Mouse (Mus musculus) T-cell, adult 2 months (primary cell): ENCODE results near the gene Tomm40l.

Source experiments
- DNase-seq: peaks from one replicate; pipeline ENCODE4 v3.0.0; 2022; ENCODE audit warnings: low spot score

Tomm40l gene

DNA sequence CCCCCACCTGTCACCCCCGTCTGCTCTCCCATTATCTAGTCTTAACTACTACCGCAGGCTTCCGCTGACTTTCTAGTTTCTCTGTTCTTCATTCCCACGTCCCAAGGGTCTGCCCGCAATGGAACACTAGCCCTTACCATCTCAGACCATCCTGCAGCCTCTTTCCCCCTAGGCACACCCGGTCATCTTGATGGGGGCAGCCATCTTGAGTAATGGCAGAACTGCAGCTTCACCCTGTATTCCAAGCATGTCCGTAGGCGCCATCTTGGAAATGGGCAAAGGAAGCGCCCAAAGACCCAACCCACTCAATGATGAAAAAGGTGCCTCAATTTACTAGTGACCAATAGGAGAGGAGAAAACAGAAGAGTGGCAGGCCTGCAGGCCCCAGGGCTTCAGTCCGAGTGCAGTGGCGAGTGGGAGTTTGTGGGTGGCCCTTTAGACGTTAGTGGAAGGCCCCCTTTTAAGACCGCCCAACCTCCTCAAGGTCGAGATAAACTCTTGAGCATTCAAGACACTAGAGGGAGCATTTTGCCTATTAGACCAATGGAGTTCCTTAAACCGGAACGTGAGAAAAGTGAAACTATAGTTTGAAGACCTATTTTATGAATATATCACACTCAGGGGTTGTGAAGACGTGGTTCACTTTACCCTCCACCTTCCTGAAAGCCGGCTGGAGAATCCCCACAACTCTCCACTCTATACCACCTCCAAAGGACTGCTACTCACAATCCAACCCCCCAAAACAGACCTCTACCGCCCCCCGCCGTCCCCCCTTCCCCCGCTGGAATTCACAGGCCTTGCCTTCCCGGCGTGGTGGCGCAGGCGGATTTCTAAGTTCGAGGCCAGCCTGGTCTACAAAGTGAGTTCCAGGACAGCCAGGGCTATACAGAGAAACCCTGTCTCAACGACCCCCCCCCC lies at the start of gene Tomm40l:
Gene Tomm40l (minus strand): TSS at position 277 of the 918 bp plus-strand sequence.
- peak; percentile 97 for DNase-seq

DNA sequence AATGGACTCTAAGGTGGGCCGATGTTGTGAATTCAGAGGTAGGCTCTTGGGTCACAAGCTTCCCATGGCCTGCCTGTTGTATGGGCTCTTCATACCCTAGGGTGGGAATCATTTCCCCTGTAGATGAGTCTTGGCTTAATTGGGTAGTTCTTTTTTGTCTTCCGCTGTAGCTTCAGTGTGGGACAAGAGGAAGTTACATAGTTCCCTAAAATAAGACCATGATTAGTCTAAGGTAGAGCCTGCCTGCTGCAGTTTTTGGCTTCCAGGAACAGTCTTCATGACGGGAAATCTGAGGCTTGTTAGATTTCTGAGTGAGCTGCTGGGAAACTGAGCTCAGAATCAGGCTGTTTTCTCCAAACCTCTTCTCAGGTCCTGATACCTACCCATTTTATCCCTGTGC lies 49.8 kb upstream of the Tomm40l start:
- DNase-seq: no peak

DNA sequence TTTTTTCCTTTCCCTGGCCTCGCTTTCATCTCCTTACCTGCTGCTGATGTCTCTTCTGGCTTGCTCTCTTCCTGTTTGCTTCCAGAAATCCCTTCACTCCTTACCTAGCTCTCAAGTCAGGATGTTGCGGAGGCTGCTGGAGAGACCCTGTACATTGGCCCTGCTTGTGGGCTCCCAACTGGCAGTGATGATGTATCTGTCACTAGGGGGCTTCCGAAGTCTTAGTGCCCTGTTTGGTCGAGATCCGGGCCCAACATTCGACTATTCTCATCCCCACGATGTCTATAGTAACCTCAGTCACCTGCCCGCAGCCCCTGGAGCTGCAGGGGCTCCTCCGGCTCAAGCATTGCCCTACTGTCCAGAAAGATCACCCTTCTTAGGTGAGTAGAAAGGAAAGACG lies 49.3 kb upstream of the Tomm40l start:
- DNase-seq: no peak

DNA sequence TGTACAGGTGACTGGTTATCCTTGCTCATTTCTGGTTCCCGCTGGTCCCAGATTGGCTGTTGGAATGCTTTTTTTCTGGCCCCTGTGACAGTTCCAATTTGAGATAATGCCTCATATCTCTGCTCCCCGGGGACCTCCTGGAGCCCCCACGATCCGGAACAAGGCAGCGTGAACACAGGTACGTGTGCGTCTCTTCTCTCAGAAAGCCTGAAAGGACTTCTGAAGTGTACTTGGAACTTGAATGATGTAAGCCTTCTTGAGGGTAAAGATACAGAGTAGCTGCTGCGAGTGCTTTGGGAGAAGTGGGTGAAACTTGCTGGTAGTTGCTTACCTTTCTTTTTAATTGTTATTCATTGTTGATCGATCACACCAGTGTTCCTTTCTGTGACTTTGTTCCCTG lies 48.9 kb upstream of the Tomm40l start:
- DNase-seq: no peak

DNA sequence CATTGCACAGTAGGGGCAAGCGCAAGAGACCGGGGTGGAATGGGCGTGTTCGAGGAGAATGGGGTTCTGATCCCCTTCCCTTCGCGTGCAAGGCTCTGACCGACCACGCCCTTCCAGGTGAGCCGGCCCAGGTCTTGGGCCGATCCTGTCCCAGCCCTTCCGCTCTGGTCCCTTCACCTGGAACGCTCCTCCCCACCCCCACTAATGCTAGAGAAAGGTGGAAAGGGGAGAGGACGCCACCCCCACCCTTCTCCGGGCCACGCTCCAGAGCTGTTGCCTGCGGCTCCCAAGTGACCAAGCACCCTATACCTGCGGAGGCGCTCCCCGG lies 48.2 kb upstream of the Tomm40l start:
- DNase-seq: no peak

DNA sequence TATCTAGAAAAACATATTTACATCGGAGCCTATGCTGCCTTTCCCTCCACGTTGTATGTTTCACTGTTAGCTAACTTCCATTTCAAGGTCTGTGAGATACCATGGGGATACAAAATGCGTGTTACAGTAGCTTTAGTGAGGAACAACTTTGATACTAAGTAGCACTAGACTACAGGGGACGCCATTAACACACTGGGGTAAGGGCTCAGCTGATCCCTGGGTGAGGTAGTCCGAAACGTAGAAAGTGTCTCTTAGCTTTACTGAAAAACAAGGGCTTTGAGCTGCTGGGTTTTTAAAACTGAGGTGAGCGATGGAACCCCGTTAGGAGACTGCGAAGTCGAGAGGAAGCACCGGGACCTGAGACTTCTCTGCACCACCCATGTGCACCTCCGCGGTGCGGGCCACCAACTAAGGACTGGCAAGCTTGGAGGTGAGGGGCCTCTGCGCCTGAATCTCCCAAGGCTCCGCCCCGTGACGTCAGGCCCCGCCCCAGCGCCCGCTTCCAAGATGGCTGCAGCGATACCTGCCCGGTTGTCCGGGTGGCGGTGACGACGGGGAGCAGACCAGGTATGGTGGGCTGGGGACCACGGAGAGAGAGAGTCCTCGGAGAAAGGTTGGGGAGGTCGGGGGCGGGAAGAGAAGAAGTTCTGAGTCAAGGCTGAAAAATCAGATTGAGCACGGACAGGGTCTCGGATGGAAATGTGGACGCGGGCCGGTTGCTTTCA lies 47.7 kb upstream of the Tomm40l start, which contains the start of gene B4galt3:
Gene B4galt3 (plus strand): TSS at position 481 of the 725 bp plus-strand sequence.
- peak; percentile 95 for DNase-seq

DNA sequence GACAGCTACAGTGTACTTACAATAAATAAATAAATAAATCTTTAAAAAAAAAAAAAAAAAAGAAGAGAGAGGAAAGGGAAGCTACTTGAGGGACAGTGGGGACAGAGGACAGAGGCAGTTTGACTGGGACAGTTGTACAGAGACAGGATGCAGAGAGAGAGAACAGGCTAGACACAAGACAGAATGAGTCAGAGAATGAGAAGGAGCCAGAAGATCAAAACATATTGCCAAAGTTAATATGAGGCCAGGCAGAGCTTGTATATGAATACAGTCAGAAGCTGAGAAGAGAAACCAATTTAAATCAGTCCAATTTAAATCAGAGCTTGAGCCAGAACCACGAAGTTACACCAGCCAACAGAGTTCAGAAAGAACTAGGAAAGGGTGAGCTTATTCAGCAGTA lies 46.0 kb upstream of the Tomm40l start:
- no peak for DNase-seq

DNA sequence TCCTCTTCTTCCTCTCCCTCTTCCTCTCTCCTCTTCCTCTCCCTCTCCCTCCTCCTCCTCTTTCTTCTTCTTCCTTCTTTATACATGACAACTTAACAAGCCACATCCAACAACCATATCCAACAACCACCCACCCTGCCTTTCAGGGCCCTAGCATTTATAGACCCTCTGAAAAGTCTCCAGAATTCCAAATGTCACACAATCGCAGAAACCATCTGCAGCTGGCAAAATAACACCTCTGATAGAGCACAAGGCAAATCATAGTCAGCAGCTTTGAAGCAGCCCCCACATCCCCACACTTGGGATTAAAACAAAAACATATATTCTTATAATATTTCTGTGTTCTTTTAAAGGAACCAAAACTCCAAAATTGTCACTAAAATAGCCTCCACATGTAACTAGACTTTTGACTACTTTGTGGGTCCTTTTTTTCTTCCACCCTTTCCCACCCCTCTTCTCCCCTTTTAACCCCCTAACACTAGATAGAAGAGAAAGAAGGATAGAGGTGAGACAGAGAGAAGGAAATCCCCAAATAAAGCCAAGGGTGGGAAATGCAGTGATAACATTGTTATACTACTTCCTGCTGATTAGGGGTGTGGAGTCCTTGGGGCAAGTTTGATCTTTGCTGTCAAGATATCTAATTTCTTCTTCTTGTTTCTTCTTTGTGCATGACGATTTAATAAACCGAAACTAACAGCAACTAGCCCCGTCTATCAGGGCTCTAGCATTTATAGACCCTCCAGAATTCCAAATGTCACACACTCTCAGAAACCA lies 43.8 kb upstream of the Tomm40l start:
- DNase-seq: no peak

DNA sequence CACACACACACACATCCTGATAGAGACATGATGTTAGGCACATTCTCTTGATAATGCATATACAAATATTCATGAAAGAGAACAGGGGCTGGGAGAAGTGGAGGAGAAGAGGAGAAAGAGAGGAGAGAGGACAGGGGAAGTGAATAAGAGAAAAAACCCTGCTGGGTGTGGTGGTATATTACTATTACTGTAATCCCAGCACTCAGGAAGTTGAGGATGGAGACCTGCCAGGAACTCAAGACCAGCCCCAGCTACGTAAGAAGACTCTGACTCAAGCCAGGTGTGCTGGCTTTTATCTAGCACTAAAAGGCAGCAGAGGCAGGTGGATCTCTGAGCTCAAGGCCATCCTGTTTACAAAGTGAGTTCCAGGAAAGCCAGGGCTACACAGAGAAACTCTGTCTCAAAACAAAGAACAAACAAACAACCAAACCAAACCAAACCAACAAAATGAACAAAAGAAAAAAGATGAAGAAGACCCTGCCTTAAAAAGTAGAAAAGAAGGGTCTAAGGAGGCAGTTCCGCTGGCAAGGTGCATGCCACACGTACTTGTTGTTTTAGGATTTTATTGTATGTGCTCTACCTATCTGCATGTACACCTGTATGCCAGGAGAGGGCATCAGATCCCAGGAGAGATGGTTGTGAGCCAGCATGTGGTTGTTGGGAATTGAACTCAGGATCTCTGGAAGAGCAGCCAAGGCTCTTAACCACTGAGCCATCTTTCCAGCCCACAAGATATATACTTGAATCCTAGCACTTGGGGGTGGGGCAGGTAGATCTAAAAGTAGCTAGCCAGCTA lies 41.5 kb upstream of the Tomm40l start:
- DNase-seq: no peak

DNA sequence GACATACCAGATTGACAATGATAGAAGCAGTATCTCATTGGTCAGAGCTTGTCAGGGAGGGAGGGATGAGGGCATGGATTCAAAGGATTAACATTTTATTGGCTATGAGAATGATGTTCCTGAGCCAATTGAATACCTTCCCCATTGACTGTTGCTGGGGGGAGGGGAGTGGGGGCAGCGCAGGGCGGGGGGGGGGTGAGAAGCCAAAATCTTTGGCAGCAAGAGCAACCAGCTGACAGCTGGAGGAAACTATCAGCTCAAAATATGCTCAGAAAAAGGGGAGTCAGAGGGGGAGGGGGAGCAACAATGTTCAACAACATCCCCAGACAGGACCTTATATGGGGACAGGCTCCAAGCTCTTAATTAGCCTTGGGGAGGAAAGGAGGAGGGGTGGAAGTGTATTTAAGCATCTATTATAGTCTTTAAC lies 40.9 kb upstream of the Tomm40l start:
- no peak for DNase-seq

DNA sequence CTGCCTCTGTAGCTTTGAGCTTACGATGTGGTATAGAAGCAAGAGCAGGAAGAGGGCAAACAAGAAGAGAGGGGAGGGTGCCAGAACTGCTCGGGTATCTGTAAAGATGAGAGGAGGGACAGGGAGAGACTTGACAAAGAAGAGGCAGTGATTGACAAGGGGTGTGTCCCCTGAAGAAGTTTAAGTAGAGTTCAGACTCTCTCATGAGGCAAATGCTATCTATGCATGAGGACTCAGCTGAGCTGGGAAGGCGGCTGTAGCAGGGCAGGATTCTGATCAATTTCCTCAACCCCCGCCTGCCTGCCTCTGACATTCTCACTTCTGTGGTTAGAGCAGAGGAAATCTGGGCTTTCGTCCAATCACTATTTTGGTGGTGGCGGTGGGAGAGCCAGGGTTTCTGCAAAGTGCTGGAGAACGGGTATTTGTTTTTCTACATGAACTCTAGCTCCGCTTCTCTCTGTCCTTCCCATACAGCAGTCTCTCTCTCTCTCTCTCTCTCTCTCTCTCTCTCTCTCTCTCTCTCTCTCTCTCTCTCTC lies 40.3 kb upstream of the Tomm40l start:
- peak; percentile 64 for DNase-seq

DNA sequence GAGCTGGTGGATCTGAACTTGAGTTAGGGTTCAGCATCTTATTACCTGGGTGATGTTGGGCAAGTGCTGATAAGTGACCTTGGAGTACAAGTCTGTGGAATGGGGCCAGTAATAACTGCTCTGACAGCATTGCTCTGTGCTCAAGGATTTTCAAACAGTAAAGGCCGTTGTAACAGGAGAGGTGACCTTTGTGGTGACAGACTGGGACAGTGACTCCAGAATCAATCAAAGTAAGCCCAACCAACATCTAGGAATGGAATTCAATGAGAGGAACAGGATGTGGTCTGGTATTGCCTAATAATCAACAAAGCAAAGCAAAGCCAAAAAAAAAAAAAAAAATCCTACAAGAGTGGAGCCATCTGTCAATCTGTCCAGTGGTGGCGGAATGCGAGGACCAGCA lies 38.0 kb upstream of the Tomm40l start:
- no peak for DNase-seq

DNA sequence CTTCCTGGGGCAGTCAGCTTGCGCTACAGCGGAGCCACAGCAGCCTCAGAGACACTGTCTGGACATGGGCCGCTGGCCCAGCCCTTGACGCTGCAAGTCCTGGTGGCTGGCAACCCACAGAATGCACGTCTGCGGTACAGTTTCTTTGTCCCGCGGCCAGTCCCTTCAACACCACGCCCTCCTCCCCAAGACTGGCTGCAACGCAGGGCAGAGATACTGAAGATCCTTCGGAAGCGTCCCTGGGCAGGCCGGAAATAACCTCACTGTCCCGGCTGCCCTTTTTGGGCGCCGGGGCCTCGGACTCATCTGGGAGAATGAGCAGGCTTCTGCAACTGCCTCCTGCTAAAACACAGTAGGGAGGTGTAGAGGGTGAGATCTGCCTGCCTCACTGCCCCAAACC lies 36.6 kb upstream of the Tomm40l start:
- no peak for DNase-seq

DNA sequence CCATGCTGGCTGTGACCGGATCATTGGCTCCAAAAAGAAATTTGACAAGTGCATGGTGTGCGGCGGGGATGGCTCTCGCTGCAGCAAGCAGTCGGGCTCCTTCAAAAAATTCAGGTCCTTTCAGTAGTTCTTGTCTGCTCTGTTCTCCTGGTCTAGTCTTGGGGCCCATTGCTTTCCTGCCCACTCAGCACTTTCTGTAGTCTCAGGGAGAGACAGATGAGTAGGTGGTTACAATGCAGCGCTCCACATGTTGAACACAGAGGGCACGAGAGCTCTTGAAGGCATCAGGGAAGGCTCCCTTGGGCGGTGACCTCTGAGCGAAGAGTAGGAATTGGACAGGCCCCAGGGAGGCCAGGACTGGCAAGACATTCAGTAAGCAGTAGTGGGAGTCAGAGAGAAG lies 35.5 kb upstream of the Tomm40l start:
- DNase-seq: no peak

DNA sequence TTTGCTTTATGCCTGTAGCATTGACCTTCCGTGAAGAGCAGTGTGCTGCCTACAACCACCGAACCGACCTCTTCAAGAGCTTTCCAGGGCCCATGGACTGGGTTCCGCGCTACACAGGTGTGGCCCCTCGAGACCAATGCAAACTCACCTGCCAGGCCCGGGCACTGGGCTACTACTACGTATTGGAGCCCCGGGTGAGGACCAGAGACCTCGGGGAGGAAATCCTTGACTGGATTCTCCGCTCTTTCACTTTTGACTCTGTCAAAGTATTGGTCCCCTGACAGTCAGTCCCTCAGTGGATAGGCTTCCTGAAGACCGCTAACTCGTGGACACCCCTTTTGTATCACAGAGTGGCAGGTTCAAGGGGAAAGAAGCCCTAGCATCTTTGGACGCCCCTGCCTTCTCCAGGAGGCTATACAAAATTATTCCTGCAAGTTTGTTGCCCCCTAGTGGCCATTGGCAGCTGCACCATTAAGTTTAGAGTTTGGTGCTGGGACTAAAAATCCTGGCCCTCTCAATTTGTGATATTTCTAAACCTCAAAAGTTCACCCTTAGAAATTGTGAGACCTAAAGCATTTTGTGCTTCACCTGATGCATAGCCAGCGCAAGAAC lies 34.7 kb upstream of the Tomm40l start:
- peak; percentile 58 for DNase-seq

DNA sequence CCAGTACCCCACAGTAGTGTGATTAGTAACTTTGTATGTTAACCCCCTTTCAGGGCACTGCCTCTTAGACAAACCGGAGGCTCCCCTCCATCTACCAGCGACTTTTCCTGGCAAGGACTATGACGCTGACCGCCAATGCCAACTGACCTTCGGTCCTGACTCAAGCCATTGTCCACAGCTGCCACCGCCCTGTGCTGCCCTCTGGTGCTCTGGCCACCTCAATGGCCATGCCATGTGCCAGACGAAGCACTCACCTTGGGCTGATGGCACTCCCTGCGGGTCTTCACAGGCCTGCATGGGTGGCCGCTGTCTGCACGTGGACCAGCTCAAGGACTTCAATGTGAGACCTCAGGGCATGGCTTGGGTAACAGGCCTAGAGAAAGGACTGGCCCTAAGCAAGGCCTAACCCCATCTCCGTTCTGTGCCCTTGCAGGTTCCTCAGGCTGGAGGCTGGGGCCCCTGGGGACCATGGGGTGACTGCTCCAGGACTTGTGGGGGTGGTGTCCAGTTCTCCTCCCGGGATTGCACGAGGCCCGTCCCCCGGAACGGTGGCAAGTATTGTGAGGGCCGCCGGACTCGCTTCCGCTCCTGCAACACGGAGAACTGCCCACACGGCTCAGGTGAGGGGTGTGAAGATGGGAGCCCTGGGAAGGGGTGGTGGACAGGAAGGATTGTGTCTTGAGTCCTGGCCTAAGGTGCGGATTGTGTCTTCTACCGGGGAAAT lies 33.9 kb upstream of the Tomm40l start:
- no peak for DNase-seq

DNA sequence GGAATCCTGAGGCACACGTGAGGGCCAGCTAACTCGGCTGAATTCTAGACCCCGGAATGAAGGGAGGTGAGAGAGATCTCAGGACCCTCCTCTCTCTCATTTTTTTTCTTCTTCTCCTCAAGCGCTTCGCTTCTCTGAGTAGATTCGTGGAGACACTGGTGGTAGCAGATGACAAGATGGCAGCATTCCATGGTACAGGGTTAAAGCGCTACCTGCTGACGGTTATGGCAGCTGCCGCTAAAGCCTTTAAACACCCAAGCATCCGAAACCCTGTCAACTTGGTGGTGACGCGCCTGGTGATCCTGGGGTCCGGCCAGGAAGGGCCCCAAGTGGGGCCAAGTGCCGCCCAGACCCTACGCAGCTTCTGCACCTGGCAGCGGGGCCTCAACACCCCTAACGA lies 30.1 kb upstream of the Tomm40l start:
- no peak for DNase-seq

DNA sequence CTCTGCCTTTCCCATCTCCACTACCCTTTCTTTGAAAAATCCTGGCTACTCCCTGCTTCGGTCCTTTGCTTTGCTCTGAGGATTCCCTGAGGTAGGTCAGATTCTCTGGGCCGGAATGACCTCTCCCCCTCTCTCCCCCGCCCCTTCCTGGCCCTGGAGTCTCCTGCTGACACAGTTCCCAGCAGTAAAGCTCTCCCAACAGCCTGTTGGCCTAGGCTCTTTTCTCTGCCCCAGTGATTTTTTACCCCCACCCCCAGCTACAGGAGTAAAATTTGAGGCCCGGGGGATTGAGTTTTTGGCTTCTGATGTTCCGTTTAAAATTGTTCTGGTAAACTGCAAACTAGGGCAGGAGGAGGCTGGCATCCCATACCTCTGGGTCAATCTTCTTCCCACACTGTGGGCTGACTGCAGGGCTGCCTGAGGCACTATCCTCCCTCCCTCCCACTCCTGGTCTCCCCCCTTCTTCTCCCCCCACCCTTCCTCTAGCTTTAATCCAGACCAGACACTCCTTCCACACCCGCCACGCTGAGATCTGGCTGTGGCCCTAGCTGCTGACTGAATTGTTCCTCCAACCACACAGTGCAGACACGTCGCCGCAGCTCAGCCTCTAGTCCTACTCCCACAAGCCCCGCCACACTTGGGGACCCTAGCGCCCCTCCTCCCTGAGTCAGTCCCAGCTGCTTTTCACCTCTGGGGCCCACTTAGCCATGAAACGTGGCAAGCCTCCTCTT lies 29.4 kb upstream of the Tomm40l start:
- no peak for DNase-seq
